Mouse (Mus musculus) ES-E14 (cell line): Measurements from ENCODE around the gene Serping1. TPM values are rescaled to one million over a fixed set of nuclear protein-coding genes. Genes with fewer than 3 reads are reported as not detected.

Experiments
- DNase-seq: peaks from one replicate; pipeline ENCODE4 v3.0.0-alpha.2; 2013; ENCODE audit warnings: low read depth, low spot score
- H3K27ac ChIP-seq: 2 replicates; pipeline ENCODE4 v1.5.1; 2012; ENCODE audit warnings: low read depth, mild to moderate bottlenecking, low read length, moderate library complexity, mixed read lengths; ENCODE audit not compliant: poor library complexity, insufficient read depth, severe bottlenecking
- H3K36me3 ChIP-seq: 2 replicates; pipeline ENCODE4 v1.6.1; 2012; ENCODE audit warnings: mild to moderate bottlenecking, low read length, moderate library complexity, mixed read lengths; ENCODE audit not compliant: control insufficient read depth, poor library complexity, insufficient read depth, severe bottlenecking
- H3K4me1 ChIP-seq, 2 experiments: fragments of 150-350 bp in 1 of 2; sonication (generic) in 1 of 2; 2 replicates each; pipeline ENCODE4 v1.6.1; 2012; ENCODE audit warnings: low read length in 2 of 2, mild to moderate bottlenecking in 1 of 2, mixed read lengths in 1 of 2; ENCODE audit not compliant: control insufficient read depth in 2 of 2, insufficient read depth in 2 of 2, poor library complexity in 1 of 2
- H3K4me3 ChIP-seq, 2 experiments: fragments of 150-350 bp in 1 of 2; sonication (generic) in 1 of 2; 2 replicates each; pipeline ENCODE4 v1.5.1; 2012; ENCODE audit warnings: low read length in 2 of 2, low read depth in 1 of 2, mild to moderate bottlenecking in 1 of 2, mixed read lengths in 1 of 2; ENCODE audit not compliant: insufficient read depth in 1 of 2, poor library complexity in 1 of 2, severe bottlenecking in 1 of 2
- H3K9ac ChIP-seq: 2 replicates; pipeline ENCODE4 v1.6.1; 2012; ENCODE audit warnings: low read depth, mild to moderate bottlenecking, low read length, mixed read lengths; ENCODE audit not compliant: poor library complexity, insufficient read depth, severe bottlenecking
- H3K9me3 ChIP-seq: fragments of 150-350 bp; sonication (generic); 2 replicates; pipeline ENCODE4 v1.6.1; 2012; ENCODE audit warnings: low read depth, mild to moderate bottlenecking, low read length; ENCODE audit not compliant: control insufficient read depth, insufficient read depth
- CHD2 ChIP-seq: IDR thresholded peaks from 2 replicates; pipeline ENCODE4 v1.6.1; 2014; ENCODE audit warnings: mild to moderate bottlenecking, low read depth, low read length, inconsistent platforms
- HCFC1 ChIP-seq: IDR thresholded peaks from 2 replicates; pipeline ENCODE4 v1.6.1; 2012; ENCODE audit warnings: low read length, inconsistent platforms, borderline replicate concordance; ENCODE audit not compliant: insufficient read depth
- MAFK ChIP-seq: IDR thresholded peaks from 2 replicates; pipeline ENCODE4 v1.6.1; 2014; ENCODE audit warnings: mild to moderate bottlenecking, low read depth, low read length, inconsistent platforms; ENCODE audit not compliant: insufficient read depth
- ZC3H11A ChIP-seq: IDR thresholded peaks from 2 replicates; pipeline ENCODE4 v1.6.1; 2012; ENCODE audit warnings: low read depth, mild to moderate bottlenecking, inconsistent platforms, low read length, borderline replicate concordance
- ZNF384 ChIP-seq: IDR thresholded peaks from 2 replicates; pipeline ENCODE4 v1.6.1; 2012; ENCODE audit warnings: low read depth, low read length, inconsistent platforms
- in situ Hi-C, 2 experiments: fragments of 600-800 bp; cut with MboI; formaldehyde crosslinking; loops; one replicate each; pipeline ENCODE4 v1.15.1; 2025; ENCODE audit warnings: low sequenced_read_pairs in 2 of 2, inconsistent platforms in 1 of 2; ENCODE audit not compliant: unreplicated experiment in 2 of 2
- total RNA-seq: library from RNA; depleted of rRNA; stranded (reverse); fragments of 300-350 nt; gene quantifications from 2 replicates; pipeline ENCODE4 v1.2.3, GENCODE M21; 2012

Gene Serping1
- total RNA-seq, 1 experiment: 6.3 TPM

DNA sequence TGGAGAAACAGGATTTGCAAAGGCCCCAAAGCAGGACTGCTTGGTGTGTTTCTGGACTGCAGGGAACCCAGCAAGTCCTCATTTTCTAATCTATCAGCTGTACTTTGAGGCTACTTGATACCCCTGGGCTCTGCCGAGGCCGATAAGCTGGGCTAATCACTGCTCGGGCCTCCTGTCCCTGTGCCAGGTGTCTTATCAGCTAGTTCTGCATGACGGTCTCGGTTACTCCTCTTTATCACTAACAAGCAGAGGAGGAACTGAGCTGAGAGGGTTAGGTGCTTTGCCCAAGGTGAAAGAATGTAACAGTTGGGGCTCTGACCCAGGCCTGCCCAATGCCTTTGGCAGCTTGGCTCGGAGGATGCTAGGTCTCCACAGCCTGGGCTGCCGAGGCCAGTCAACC lies 36.6 kb upstream of the Serping1 start:
- in situ Hi-C loops: no loop called here
- TF ChIP-seq ZNF384: no peak
- TF ChIP-seq CHD2: no peak
- TF ChIP-seq MAFK: no peak
- no peak for TF ChIP-seq ZC3H11A
- DNase-seq: no peak
- Histone ChIP-seq H3K4me1 (0 out of 4 replicates have a peak, but pooled peaks cover 0 to 2% of the 10 kb centered on the region in 2 experiments), H3K9me3 (no peaks in the 10 kb centered on the region), H3K27ac (no peak overlapping the region), H3K9ac (no peak overlapping the region), H3K4me3 (no peak overlapping the region), H3K36me3 (0 out of 2 replicates have a peak, but pooled peaks cover 2% of the 10 kb centered on the region)

DNA sequence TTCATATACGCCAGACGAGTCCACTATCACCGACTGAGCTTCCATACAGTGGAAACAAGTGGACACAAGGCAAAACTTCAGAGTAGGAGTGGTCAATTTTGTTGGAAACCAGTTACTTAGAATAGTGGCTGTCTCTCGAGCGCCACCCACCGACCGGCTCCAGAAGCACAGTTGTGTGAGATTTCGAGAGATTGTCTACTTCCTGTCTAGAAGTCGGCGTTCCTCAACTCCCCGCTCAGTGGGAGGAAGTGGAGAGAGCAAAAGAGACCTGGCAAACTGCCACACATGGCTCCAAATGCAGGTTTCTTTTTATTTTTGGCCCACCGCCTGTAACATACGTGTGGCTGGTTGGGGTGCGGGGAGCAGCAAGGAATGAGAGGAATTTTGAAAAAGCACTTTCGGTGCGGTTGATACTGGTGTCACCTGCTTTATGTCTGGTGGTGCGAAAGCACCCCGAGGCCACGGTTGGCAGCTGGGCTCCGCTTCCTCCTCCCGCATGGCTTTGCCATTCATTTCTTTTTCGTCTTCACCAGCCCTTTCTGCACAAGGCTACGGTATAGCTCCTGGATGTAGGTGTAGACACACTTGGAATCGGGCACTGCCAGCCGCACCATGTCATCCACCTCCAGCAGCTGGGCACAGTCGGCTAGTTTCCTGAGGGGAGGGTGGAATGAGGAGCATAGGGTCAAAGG lies 35.8 kb upstream of the Serping1 start:
- in situ Hi-C loops: no loop called here
- Histone ChIP-seq H3K36me3 (0 out of 2 replicates have a peak, but pooled peaks cover 2% of the 10 kb centered on the region), H3K9ac (no peak overlapping the region), H3K4me3 (0 out of 4 replicates have a peak overlapping the region, but pooled peaks of 1 of the 2 experiments have one; percentile 26), H3K27ac (no peak overlapping the region), H3K4me1 (peaks cover 0 to 7% of the 10 kb centered on the region in 2 experiments; a peak in 1 of 4 replicates), H3K9me3 (no peaks in the 10 kb centered on the region)
- no peak for TF ChIP-seq ZC3H11A
- no peak for TF ChIP-seq ZNF384
- TF ChIP-seq CHD2: no peak
- no peak for TF ChIP-seq MAFK
- no peak for TF ChIP-seq HCFC1
- DNase-seq: no peak

GRCm38 (mm10) chr2:84810526-84810885 lies 35.3 kb upstream of the Serping1 start:
- H3K4me1 ChIP-seq: peaks cover 0 to 7% of the 10 kb centered on the region in 2 experiments; a peak in 1 of 4 replicates
- in situ Hi-C loops: no loop called here
- H3K27ac ChIP-seq: no peak overlapping the region
- no peak overlapping the region for H3K9ac ChIP-seq
- H3K36me3 ChIP-seq: 0 out of 2 replicates have a peak, but pooled peaks cover 2% of the 10 kb centered on the region
- no peaks in the 10 kb centered on the region for H3K9me3 ChIP-seq
- no peak for TF ChIP-seq ZNF384
- TF ChIP-seq HCFC1: no peak
- TF ChIP-seq CHD2: no peak
- no peak for TF ChIP-seq ZC3H11A
- no peak for TF ChIP-seq MAFK
- no peak for DNase-seq
- no peak overlapping the region for H3K4me3 ChIP-seq

DNA sequence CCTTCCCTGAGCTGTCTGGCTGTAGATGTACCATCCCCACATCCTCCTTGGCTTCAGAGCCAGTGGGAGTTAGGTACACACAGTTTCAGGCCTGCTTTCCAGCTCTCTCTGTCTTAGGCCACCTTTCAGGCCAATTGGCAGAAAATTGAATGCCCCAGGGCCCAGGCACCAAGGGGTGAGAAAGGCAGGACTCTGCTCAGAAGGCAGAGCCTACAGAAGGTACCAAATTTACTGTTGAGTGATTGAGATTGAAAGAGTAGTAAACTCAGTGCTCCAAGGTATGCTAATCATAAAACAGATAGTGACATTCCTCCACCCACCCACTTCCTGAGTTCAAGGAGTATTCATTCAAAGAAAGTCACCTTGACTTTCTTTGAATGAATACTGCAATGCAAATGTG lies 34.1 kb upstream of the Serping1 start:
- no peak for TF ChIP-seq ZC3H11A
- TF ChIP-seq HCFC1: no peak
- no peak for TF ChIP-seq MAFK
- no peak for TF ChIP-seq ZNF384
- TF ChIP-seq CHD2: no peak
- in situ Hi-C loops: no loop called here
- H3K36me3 ChIP-seq: 0 out of 2 replicates have a peak, but pooled peaks cover 2% of the 10 kb centered on the region
- no peak overlapping the region for H3K4me3 ChIP-seq
- DNase-seq: no peak
- H3K27ac ChIP-seq: peak overlapping the region; percentile 77
- H3K4me1 ChIP-seq: peaks cover 0 to 5% of the 10 kb centered on the region in 2 experiments; a peak in 1 of 4 replicates
- H3K9me3 ChIP-seq: no peaks in the 10 kb centered on the region
- no peak overlapping the region for H3K9ac ChIP-seq

DNA sequence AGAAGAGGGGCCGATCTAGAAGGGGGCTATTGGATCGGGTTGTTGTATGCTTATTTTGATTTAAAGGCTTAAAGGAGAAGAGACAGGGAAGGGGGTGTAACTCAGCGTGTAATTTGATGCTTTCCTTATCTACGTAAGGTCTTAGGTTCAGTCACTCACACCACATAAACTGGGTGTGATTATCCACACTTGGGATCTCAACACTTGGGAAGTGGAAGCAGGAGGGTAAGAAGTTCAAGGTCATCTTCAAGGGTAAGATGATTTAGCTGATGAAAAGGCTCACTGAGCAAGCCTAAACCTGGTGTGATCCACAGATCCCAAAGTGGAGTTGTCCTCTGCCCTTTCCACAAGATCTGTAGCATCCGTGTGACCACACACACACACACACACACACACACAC lies 31.3 kb upstream of the Serping1 start:
- in situ Hi-C loops: no loop called here
- Histone ChIP-seq H3K36me3 (0 out of 2 replicates have a peak, but pooled peaks cover 2% of the 10 kb centered on the region), H3K9me3 (no peaks in the 10 kb centered on the region), H3K4me1 (peaks cover 0 to 5% of the 10 kb centered on the region in 2 experiments; a peak in 1 of 4 replicates), H3K4me3 (no peak overlapping the region), H3K27ac (no peak overlapping the region), H3K9ac (no peak overlapping the region)
- DNase-seq: no peak
- TF ChIP-seq MAFK: no peak
- no peak for TF ChIP-seq ZC3H11A
- no peak for TF ChIP-seq HCFC1
- TF ChIP-seq ZNF384: no peak
- TF ChIP-seq CHD2: no peak
